Mouse (Mus musculus): ENCODE measurements around the gene Grap. TPM values are rescaled to one million over a fixed set of nuclear protein-coding genes. Genes with fewer than 3 reads are reported as not detected.

Grap gene
- polyA plus RNA-seq, 1 experiment from 2014 or later = 13.9 TPM

DNA sequence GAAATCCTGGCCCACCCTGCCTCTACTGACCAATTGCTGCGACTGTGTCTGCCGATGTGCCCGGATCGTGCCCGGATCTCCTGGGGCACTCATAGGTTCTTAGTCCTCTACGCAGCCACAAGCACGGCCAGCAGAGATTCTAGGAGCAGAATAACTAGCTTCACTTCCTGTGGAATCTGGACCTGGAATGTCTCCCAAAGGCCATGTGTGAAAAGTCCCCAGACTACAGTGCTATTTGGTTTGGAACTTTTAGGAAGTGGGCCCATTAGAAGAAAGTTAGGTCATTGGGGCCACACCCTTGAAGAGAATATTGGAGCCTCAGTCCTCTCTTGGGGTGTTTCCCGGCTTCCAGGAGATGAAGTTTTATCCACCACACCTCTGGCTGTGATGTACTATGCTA is 34.9 kb upstream of the Grap start:
- ATAC-seq (replicated peaks; ENCODE audit: extremely low read depth, insufficient read depth, low FRiP score) = no peak
- Histone ChIP-seq H3K27ac (ENCODE audit: low read length) (no peak overlapping the region), H3K27me3 (ENCODE audit: control insufficient read depth, insufficient read depth, low read length) (no peaks in the 10 kb centered on the region), H3K36me3 (ENCODE audit: control insufficient read depth, insufficient read depth) (no peaks in the 10 kb centered on the region), H3K4me3 (ENCODE audit: low read length) (no peak overlapping the region), H3K9me3 (replicated peaks; ENCODE audit: control insufficient read depth, low read length) (no peaks in the 10 kb centered on the region; the same call in 1 of the 2 replicates), H3K4me1 (ENCODE audit: control insufficient read depth, insufficient read depth, low read length) (peaks cover 22% of the 10 kb centered on the region), H3K4me2 (ENCODE audit: low read depth, low read length) (no peak overlapping the region), H3K9ac (ENCODE audit: low read length) (no peak overlapping the region)
- WGBS = 75% methylated on average over 8 of the region's 8 CpGs

- H3K27ac ChIP-seq (ENCODE audit: low read length) = no peak overlapping the region
- no peak overlapping the region for H3K4me2 ChIP-seq (ENCODE audit: low read depth, low read length)
- ATAC-seq (replicated peaks; ENCODE audit: extremely low read depth, insufficient read depth, low FRiP score) = no peak
These were observed 34.5 kb upstream of the Grap start for GRCm38 (mm10) chr11:61618571-61618970.

GRCm38 (mm10) chr11:61619356-61619755 is 33.7 kb upstream of the Grap start:
- no peak for ATAC-seq (replicated peaks; ENCODE audit: extremely low read depth, insufficient read depth, low FRiP score)
- H3K4me2 ChIP-seq (ENCODE audit: low read depth, low read length) = peak overlapping the region; percentile 83
- no peak overlapping the region for H3K27ac ChIP-seq (ENCODE audit: low read length)
- no peaks in the 10 kb centered on the region for H3K36me3 ChIP-seq (ENCODE audit: control insufficient read depth, insufficient read depth)
- peak overlapping the region; percentile 56 for H3K4me3 ChIP-seq (ENCODE audit: low read length)
- H3K4me1 ChIP-seq (ENCODE audit: control insufficient read depth, insufficient read depth, low read length) = peaks cover 22% of the 10 kb centered on the region
- 13% methylated on average over 6 of the region's 6 CpGs for WGBS
- H3K27me3 ChIP-seq (ENCODE audit: control insufficient read depth, insufficient read depth, low read length) = no peaks in the 10 kb centered on the region
- no peaks in the 10 kb centered on the region; the same call in 1 of the 2 replicates for H3K9me3 ChIP-seq (replicated peaks; ENCODE audit: control insufficient read depth, low read length)
- H3K9ac ChIP-seq (ENCODE audit: low read length) = peak overlapping the region; percentile 72

More at GRCm38 (mm10) chr11:61618571-61618970, 34.5 kb upstream of the Grap start:
- Histone ChIP-seq H3K4me3 (ENCODE audit: low read length) (no peak overlapping the region), H3K4me1 (ENCODE audit: control insufficient read depth, insufficient read depth, low read length) (peaks cover 22% of the 10 kb centered on the region), H3K27me3 (ENCODE audit: control insufficient read depth, insufficient read depth, low read length) (no peaks in the 10 kb centered on the region), H3K9ac (ENCODE audit: low read length) (no peak overlapping the region), H3K9me3 (replicated peaks; ENCODE audit: control insufficient read depth, low read length) (no peaks in the 10 kb centered on the region; the same call in 1 of the 2 replicates), H3K36me3 (ENCODE audit: control insufficient read depth, insufficient read depth) (no peaks in the 10 kb centered on the region)
- 89% methylated on average over 8 of the region's 8 CpGs for WGBS

DNA sequence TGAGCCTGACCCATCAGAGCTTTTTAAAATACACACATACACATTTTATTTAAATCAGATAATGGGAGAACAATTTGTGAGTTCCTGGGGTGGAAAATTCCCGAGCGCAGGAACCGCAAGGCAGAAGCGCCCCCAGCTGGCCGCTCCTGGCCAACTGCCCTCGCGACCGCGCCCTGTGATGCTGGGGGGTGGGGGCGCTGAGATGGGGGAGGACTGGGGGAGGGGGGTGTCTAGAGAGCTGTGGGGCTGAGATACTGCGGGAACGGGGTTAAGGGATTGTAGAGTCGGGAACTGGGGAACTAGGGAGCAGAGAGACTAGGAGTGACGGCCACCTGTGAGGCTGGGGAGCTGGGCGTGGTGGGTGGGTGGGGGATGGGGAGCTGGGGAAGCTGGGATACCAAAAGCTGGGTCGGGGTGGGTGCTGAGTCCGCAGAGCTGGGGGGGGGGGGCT is 33.2 kb upstream of the Grap start:
- H3K9ac ChIP-seq (ENCODE audit: low read length) = peak overlapping the region; percentile 72
- peak; percentile 29 for ATAC-seq (replicated peaks; ENCODE audit: extremely low read depth, insufficient read depth, low FRiP score)
- peak overlapping the region; percentile 83 for H3K4me2 ChIP-seq (ENCODE audit: low read depth, low read length)
- H3K36me3 ChIP-seq (ENCODE audit: control insufficient read depth, insufficient read depth) = no peaks in the 10 kb centered on the region
- H3K4me1 ChIP-seq (ENCODE audit: control insufficient read depth, insufficient read depth, low read length) = peaks cover 22% of the 10 kb centered on the region
- H3K4me3 ChIP-seq (ENCODE audit: low read length) = peak overlapping the region; percentile 56
- H3K27ac ChIP-seq (ENCODE audit: low read length) = peak overlapping the region; percentile 55
- no peaks in the 10 kb centered on the region; the same call in 1 of the 2 replicates for H3K9me3 ChIP-seq (replicated peaks; ENCODE audit: control insufficient read depth, low read length)
- H3K27me3 ChIP-seq (ENCODE audit: control insufficient read depth, insufficient read depth, low read length) = no peaks in the 10 kb centered on the region
- 0% methylated on average over 16 of the region's 17 CpGs for WGBS

DNA sequence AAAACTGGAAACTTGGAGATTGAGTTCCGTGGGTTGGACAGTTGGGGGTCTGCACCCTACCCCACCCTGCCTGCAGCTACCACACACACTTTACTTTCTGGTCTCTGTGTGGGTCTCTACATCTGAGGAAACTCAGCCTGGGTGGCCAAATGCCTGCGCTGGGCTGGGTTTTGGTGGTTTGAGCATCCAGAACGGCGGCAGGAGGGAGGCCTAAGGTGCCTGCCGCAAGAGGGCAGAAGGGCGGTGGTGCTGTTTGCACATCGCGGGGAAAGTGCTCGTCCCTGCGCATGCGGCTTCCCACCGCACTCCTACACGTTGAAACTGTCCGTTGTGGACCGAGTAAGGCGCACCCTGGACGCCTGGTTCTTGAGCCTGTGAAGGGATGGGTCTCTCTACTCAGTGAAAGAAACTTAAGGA is 32.8 kb upstream of the Grap start:
- H3K27ac ChIP-seq (ENCODE audit: low read length) = peak overlapping the region; percentile 55
- H3K27me3 ChIP-seq (ENCODE audit: control insufficient read depth, insufficient read depth, low read length) = no peaks in the 10 kb centered on the region
- H3K36me3 ChIP-seq (ENCODE audit: control insufficient read depth, insufficient read depth) = no peaks in the 10 kb centered on the region
- under 1% methylated on average over 17 of the region's 17 CpGs for WGBS
- H3K4me2 ChIP-seq (ENCODE audit: low read depth, low read length) = peak overlapping the region; percentile 83
- peaks cover 18% of the 10 kb centered on the region for H3K4me1 ChIP-seq (ENCODE audit: control insufficient read depth, insufficient read depth, low read length)
- H3K9ac ChIP-seq (ENCODE audit: low read length) = peak overlapping the region; percentile 72
- H3K4me3 ChIP-seq (ENCODE audit: low read length) = peak overlapping the region; percentile 56
- H3K9me3 ChIP-seq (replicated peaks; ENCODE audit: control insufficient read depth, low read length) = no peaks in the 10 kb centered on the region; the same call in 1 of the 2 replicates
- peak; percentile 81 for ATAC-seq (replicated peaks; ENCODE audit: extremely low read depth, insufficient read depth, low FRiP score)

GRCm38 (mm10) chr11:61620762-61621161 is 32.3 kb upstream of the Grap start:
- H3K27me3 ChIP-seq (ENCODE audit: control insufficient read depth, insufficient read depth, low read length) = no peaks in the 10 kb centered on the region
- WGBS = 55% methylated on average over 8 of the region's 8 CpGs
- H3K27ac ChIP-seq (ENCODE audit: low read length) = no peak overlapping the region; the same call in 1 of the 2 replicates
- peak overlapping the region; percentile 56 for H3K4me3 ChIP-seq (ENCODE audit: low read length)
- H3K4me2 ChIP-seq (ENCODE audit: low read depth, low read length) = peak overlapping the region; percentile 83
- no peak for ATAC-seq (replicated peaks; ENCODE audit: extremely low read depth, insufficient read depth, low FRiP score)
- no peaks in the 10 kb centered on the region for H3K36me3 ChIP-seq (ENCODE audit: control insufficient read depth, insufficient read depth)
- no peak overlapping the region for H3K9ac ChIP-seq (ENCODE audit: low read length)
- peaks cover 13% of the 10 kb centered on the region for H3K4me1 ChIP-seq (ENCODE audit: control insufficient read depth, insufficient read depth, low read length)
- no peaks in the 10 kb centered on the region; the same call in 1 of the 2 replicates for H3K9me3 ChIP-seq (replicated peaks; ENCODE audit: control insufficient read depth, low read length)

DNA sequence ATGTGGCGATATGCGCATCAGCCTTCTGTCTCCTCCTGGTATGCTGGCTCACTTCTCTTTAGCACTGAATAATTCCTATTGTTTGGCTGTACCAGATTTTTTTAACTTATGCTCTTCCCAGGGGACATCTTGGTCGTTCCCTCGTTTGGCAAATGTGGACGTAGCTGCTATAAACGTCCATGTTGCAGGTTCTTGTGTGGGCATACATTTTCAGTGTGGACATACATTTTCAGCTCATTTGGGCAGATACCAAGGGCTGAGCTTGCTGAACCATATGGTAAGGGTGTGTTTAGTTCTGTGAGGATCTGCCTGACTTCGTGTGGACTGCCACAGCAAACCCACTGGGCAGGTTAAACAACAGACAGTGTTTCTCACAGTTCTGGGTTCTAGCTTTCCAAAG is 27.9 kb upstream of the Grap start:
- Histone ChIP-seq H3K4me1 (ENCODE audit: control insufficient read depth, insufficient read depth, low read length) (no peaks in the 10 kb centered on the region; the same call in 1 of the 2 replicates), H3K27me3 (ENCODE audit: control insufficient read depth, insufficient read depth, low read length) (no peaks in the 10 kb centered on the region), H3K4me2 (ENCODE audit: low read depth, low read length) (no peak overlapping the region), H3K9ac (ENCODE audit: low read length) (no peak overlapping the region), H3K9me3 (replicated peaks; ENCODE audit: control insufficient read depth, low read length) (no peaks in the 10 kb centered on the region; the same call in 1 of the 2 replicates), H3K27ac (ENCODE audit: low read length) (no peak overlapping the region), H3K36me3 (ENCODE audit: control insufficient read depth, insufficient read depth) (no peaks in the 10 kb centered on the region), H3K4me3 (ENCODE audit: low read length) (no peak overlapping the region)
- ATAC-seq (replicated peaks; ENCODE audit: extremely low read depth, insufficient read depth, low FRiP score) = no peak
- 72% methylated on average over 7 of the region's 7 CpGs for WGBS

- H3K9ac ChIP-seq (ENCODE audit: low read length) = no peak overlapping the region
- no peaks in the 10 kb centered on the region for H3K4me1 ChIP-seq (ENCODE audit: control insufficient read depth, insufficient read depth, low read length)
- no peaks in the 10 kb centered on the region for H3K27me3 ChIP-seq (ENCODE audit: control insufficient read depth, insufficient read depth, low read length)
- no peak overlapping the region for H3K4me3 ChIP-seq (ENCODE audit: low read length)
- no peak overlapping the region for H3K27ac ChIP-seq (ENCODE audit: low read length)
- no peak overlapping the region for H3K4me2 ChIP-seq (ENCODE audit: low read depth, low read length)
- 100% methylated on average over 1 of the region's 1 CpGs for WGBS
- no peaks in the 10 kb centered on the region for H3K36me3 ChIP-seq (ENCODE audit: control insufficient read depth, insufficient read depth)
- no peak for ATAC-seq (replicated peaks; ENCODE audit: extremely low read depth, insufficient read depth, low FRiP score)
- H3K9me3 ChIP-seq (replicated peaks; ENCODE audit: control insufficient read depth, low read length) = no peaks in the 10 kb centered on the region; the same call in 1 of the 2 replicates
These were observed 26.6 kb upstream of the Grap start for GRCm38 (mm10) chr11:61626509-61626908.

GRCm38 (mm10) chr11:61629621-61630020 is 23.4 kb upstream of the Grap start:
- WGBS = 46% methylated on average over 3 of the region's 3 CpGs
- ATAC-seq (replicated peaks; ENCODE audit: extremely low read depth, insufficient read depth, low FRiP score) = no peak

More at GRCm38 (mm10) chr11:61629621-61630020, 23.4 kb upstream of the Grap start:
- H3K4me2 ChIP-seq (ENCODE audit: low read depth, low read length) = no peak overlapping the region
- H3K4me3 ChIP-seq (ENCODE audit: low read length) = no peak overlapping the region
- no peaks in the 10 kb centered on the region for H3K4me1 ChIP-seq (ENCODE audit: control insufficient read depth, insufficient read depth, low read length)
- H3K36me3 ChIP-seq (ENCODE audit: control insufficient read depth, insufficient read depth) = no peaks in the 10 kb centered on the region
- H3K9ac ChIP-seq (ENCODE audit: low read length) = no peak overlapping the region
- no peaks in the 10 kb centered on the region for H3K27me3 ChIP-seq (ENCODE audit: control insufficient read depth, insufficient read depth, low read length)
- H3K9me3 ChIP-seq (replicated peaks; ENCODE audit: control insufficient read depth, low read length) = no peaks in the 10 kb centered on the region
- no peak overlapping the region for H3K27ac ChIP-seq (ENCODE audit: low read length)
